In genomic region chr9:120111156-120111945, GRCm38 (mm10) we compare ENCODE assay signal across 8 mouse cellular contexts. TPM values are rescaled to one million over a fixed set of nuclear protein-coding genes. Genes with fewer than 3 reads are reported as not detected.
A peak's percentile ranks its signal among the peaks of the same experiment; 100 is the strongest.
DNase-seq lines count a peak whose midpoint lies in the region; ATAC-seq and TF ChIP-seq lines count a peak whose summit lies in the region.

No protein-coding gene starts in this region.

- H3K4me1 ChIP-seq in forebrain, embryonic 15.5 days: peaks cover 8% of the 10 kb centered on the region
- H3K4me1 ChIP-seq in liver, embryonic 13.5 days (replicated peaks): peaks cover 59% of the 10 kb centered on the region

- peak overlapping the region; percentile 77 for H3K4me3 ChIP-seq in gastrocnemius, adult 2 months
- peak overlapping the region; percentile 68 for H3K4me3 ChIP-seq in forebrain, embryonic 15.5 days
- H3K4me3 ChIP-seq in liver, embryonic 13.5 days (replicated peaks): peak overlapping the region; percentile 89

- H3K9me3 ChIP-seq in forebrain, embryonic 15.5 days: no peaks in the 10 kb centered on the region
- H3K9me3 ChIP-seq in liver, embryonic 13.5 days (replicated peaks): no peaks in the 10 kb centered on the region

- H3K36me3 ChIP-seq in forebrain, embryonic 15.5 days: no peaks in the 10 kb centered on the region
- peaks cover 1% of the 10 kb centered on the region; the same call in 1 of the 2 replicates for H3K36me3 ChIP-seq in liver, embryonic 13.5 days

- intact Hi-C loops in gastrocnemius, adult 2 months (cut with DNase I): no loop called here

- WGBS in forebrain, embryonic 15.5 days: 79% methylated on average over 15 of the region's 15 CpGs
- WGBS in liver, embryonic 13.5 days (ENCODE audit: insufficient replicate concordance): 53% methylated on average over 15 of the region's 15 CpGs

- TF ChIP-seq CTCF in gastrocnemius, adult 2 months (IDR thresholded peaks at IDR 0.05): no peak

- H3K9ac ChIP-seq in forebrain, embryonic 15.5 days (replicated peaks): peak overlapping the region; percentile 31
- H3K9ac ChIP-seq in liver, embryonic 13.5 days: peak overlapping the region; percentile 74

- H3K27ac ChIP-seq in gastrocnemius, adult 2 months: peak overlapping the region; percentile 99
- H3K27ac ChIP-seq in forebrain, embryonic 15.5 days (replicated peaks): peak overlapping the region; percentile 95
- peak overlapping the region; percentile 100 for H3K27ac ChIP-seq in liver, embryonic 13.5 days

- H3K27me3 ChIP-seq in forebrain, embryonic 15.5 days: no peaks in the 10 kb centered on the region
- no peaks in the 10 kb centered on the region for H3K27me3 ChIP-seq in liver, embryonic 13.5 days

- DNase-seq in gastrocnemius, adult 2 months: no peak
- no peak for DNase-seq in gastrocnemius, adult 8-10 months (ENCODE audit: low spot score in 2 of 2)
- peak; percentile 74 for DNase-seq in A20 (ENCODE audit: low read depth, low spot score)
- no peak for DNase-seq in liver, embryonic 13.5 days
- DNase-seq in ovary, adult 18-20 months (ENCODE audit: low spot score): no peak
- no peak for DNase-seq in layer of hippocampus, postnatal 25 days (ENCODE audit: extremely low spot score in 1 of 2, low spot score in 1 of 2)
- DNase-seq in cerebellum, adult 9-10 months: no peak

- no peak for ATAC-seq in forebrain, embryonic 15.5 days (replicated peaks)
- ATAC-seq in liver, embryonic 13.5 days (ENCODE audit: low read depth): no peak

- H3K4me2 ChIP-seq in forebrain, embryonic 15.5 days (replicated peaks): peak overlapping the region; percentile 66
- H3K4me2 ChIP-seq in liver, embryonic 13.5 days: peak overlapping the region; percentile 95

RNA-seq across cellular contexts. Expression of gene Slc25a38, which starts 1.2 kb away (rescaled TPM):
- 10 to 100 TPM; 10.4 to 12.1 TPM for total RNA-seq in gastrocnemius, adult 2 months (2021)
- 10 to 100 TPM in 2 of 4 experiments, 1 to 10 TPM in 2; 8.7 to 13.2 (median 9.8) TPM for total RNA-seq in gastrocnemius, adult 8-10 months (2022)
- 37.4 and 37.9 TPM in 2 replicates for polyA plus RNA-seq in forebrain, embryonic 15.5 days (2015; fragmentation: Nextera tagmentation; extraction: Ambion mirVana)
- polyA plus RNA-seq in liver, embryonic 13.5 days (2015; fragmentation: Nextera tagmentation; extraction: Ambion mirVana): 137 and 138 TPM in 2 replicates
- total RNA-seq in layer of hippocampus, postnatal 25 days (2021): 10 to 100 TPM; 23.2 to 32.4 TPM

RNA-seq across cellular contexts. Expression of gene Rpsa, which starts 16.1 kb away (rescaled TPM):
- 100 to 1,000 TPM; 395 to 503 TPM for total RNA-seq in gastrocnemius, adult 2 months (2021)
- 100 to 1,000 TPM; 426 to 569 (median 499) TPM for total RNA-seq in gastrocnemius, adult 8-10 months (2022)
- 997 and 1,035 TPM in 2 replicates for polyA plus RNA-seq in forebrain, embryonic 15.5 days (2015; fragmentation: Nextera tagmentation; extraction: Ambion mirVana)
- polyA plus RNA-seq in liver, embryonic 13.5 days (2015; fragmentation: Nextera tagmentation; extraction: Ambion mirVana): 1,061 and 1,158 TPM in 2 replicates
- 100 to 1,000 TPM; 415 to 483 TPM for total RNA-seq in layer of hippocampus, postnatal 25 days (2021)

RNA-seq across cellular contexts. Expression of gene Ccr8, which starts 19.4 kb away (rescaled TPM):
- not detected for total RNA-seq in gastrocnemius, adult 2 months (2021)
- total RNA-seq in gastrocnemius, adult 8-10 months (2022): not detected
- not detected in 2 replicates for polyA plus RNA-seq in forebrain, embryonic 15.5 days (2015; fragmentation: Nextera tagmentation; extraction: Ambion mirVana)
- 0.13 TPM in 1 of 2 replicates, not detected in the other for polyA plus RNA-seq in liver, embryonic 13.5 days (2015; fragmentation: Nextera tagmentation; extraction: Ambion mirVana)
- total RNA-seq in layer of hippocampus, postnatal 25 days (2021): not detected

RNA-seq across cellular contexts. Expression of gene Mobp, which starts 38.2 kb away (rescaled TPM):
- total RNA-seq in gastrocnemius, adult 2 months (2021): not detected
- total RNA-seq in gastrocnemius, adult 8-10 months (2022): not detected
- 0.17 TPM in 1 of 2 replicates, not detected in the other for polyA plus RNA-seq in forebrain, embryonic 15.5 days (2015; fragmentation: Nextera tagmentation; extraction: Ambion mirVana)
- polyA plus RNA-seq in liver, embryonic 13.5 days (2015; fragmentation: Nextera tagmentation; extraction: Ambion mirVana): not detected in 2 replicates
- total RNA-seq in layer of hippocampus, postnatal 25 days (2021): 100 to 1,000 TPM; 605 to 677 TPM

RNA-seq across cellular contexts. Expression of gene Cx3cr1, which starts 41.7 kb away (rescaled TPM):
- total RNA-seq in gastrocnemius, adult 2 months (2021): under 1 TPM; 0.15 to 0.20 TPM
- under 1 TPM in 2 of 4 experiments, not detected in 2; 0.11 to 0.24 TPM for total RNA-seq in gastrocnemius, adult 8-10 months (2022)
- 6.6 and 6.9 TPM in 2 replicates for polyA plus RNA-seq in forebrain, embryonic 15.5 days (2015; fragmentation: Nextera tagmentation; extraction: Ambion mirVana)
- polyA plus RNA-seq in liver, embryonic 13.5 days (2015; fragmentation: Nextera tagmentation; extraction: Ambion mirVana): 3.5 and 4.3 TPM in 2 replicates
- total RNA-seq in layer of hippocampus, postnatal 25 days (2021): 10 to 100 TPM; 31.0 to 37.4 TPM
